Mouse (Mus musculus) ES-Bruce4 (cell line): ENCODE results near the gene Rnaseh1. TPM values are rescaled to one million over a fixed set of nuclear protein-coding genes. Genes with fewer than 3 reads are reported as not detected.

ENCODE experiments used
- H3K27ac ChIP-seq: 2 replicates; pipeline ENCODE4 v1.5.1; 2012; ENCODE audit warnings: low read length, inconsistent platforms; ENCODE audit not compliant: insufficient read depth
- H3K27me3 ChIP-seq: 2 replicates; pipeline ENCODE4 v1.6.1; 2012; ENCODE audit warnings: mild to moderate bottlenecking, low read length, inconsistent platforms; ENCODE audit not compliant: control insufficient read depth, poor library complexity, insufficient read depth, severe bottlenecking
- H3K36me3 ChIP-seq: 2 replicates; pipeline ENCODE4 v1.6.1; 2012; ENCODE audit warnings: inconsistent platforms, mild to moderate bottlenecking, low read length, moderate library complexity; ENCODE audit not compliant: control insufficient read depth, poor library complexity, insufficient read depth, severe bottlenecking
- H3K4me1 ChIP-seq: one replicate; pipeline ENCODE4 v1.8.1; 2011; ENCODE audit warnings: low read length; ENCODE audit not compliant: control insufficient read depth, insufficient read depth
- H3K4me3 ChIP-seq: 2 replicates; pipeline ENCODE4 v1.5.1; 2011; ENCODE audit warnings: low read depth, mild to moderate bottlenecking, low read length
- H3K9ac ChIP-seq: 2 replicates; pipeline ENCODE4 v1.6.1; 2012; ENCODE audit warnings: low read depth, mild to moderate bottlenecking, inconsistent platforms; ENCODE audit not compliant: poor library complexity, severe bottlenecking
- H3K9me3 ChIP-seq: replicated peaks from 2 replicates; pipeline ENCODE4 v1.6.1; 2012; ENCODE audit warnings: mild to moderate bottlenecking, low read length, inconsistent platforms; ENCODE audit not compliant: control insufficient read depth, poor library complexity, insufficient read depth, severe bottlenecking
- CTCF ChIP-seq: IDR thresholded peaks from one replicate; pipeline ENCODE4 v1.8.1; 2011; ENCODE audit warnings: low read depth, low read length
- EP300 ChIP-seq: IDR thresholded peaks from 2 replicates; pipeline ENCODE4 v1.6.1; 2011; ENCODE audit warnings: low read depth, low read length; ENCODE audit not compliant: insufficient read depth
- POLR2A ChIP-seq: IDR thresholded peaks from one replicate; pipeline ENCODE4 v1.8.1; 2011; ENCODE audit warnings: low read length; ENCODE audit not compliant: insufficient read depth
- polyA plus RNA-seq: library from polyadenylated mRNA; stranded (reverse); fragments of >200 nt; gene quantifications from 2 replicates; pipeline ENCODE4 v1.2.4, GENCODE M21; 2011; ENCODE audit warnings: low read depth; ENCODE audit not compliant: missing spikeins, insufficient read depth, insufficient read length

Rnaseh1 gene
- polyA plus RNA-seq, 1 experiment, result 31.1 TPM

DNA sequence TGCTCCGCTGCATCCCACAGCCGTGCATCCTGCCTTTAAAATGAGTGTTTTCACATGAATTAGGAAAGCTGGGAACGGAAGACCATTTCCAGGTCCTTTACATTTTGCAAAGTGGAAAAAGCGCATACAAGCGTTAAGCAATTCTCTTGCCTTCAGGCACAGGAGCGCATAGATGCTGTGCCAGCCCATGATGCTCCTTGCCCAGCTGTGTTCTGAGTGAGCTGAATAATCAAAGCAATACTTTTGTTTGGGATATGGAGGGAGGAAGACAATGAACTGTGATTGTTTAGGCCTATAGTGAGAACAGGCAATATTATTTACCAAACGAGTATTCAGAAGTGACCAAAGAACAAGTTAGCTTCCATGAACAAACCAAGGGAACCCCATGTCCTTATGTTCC, 41.3 kb downstream of the Rnaseh1 start:
- H3K4me1 ChIP-seq, result no peaks in the 10 kb centered on the region
- no peak overlapping the region for H3K27ac ChIP-seq
- no peaks in the 10 kb centered on the region for H3K36me3 ChIP-seq
- H3K4me3 ChIP-seq, result no peak overlapping the region
- H3K27me3 ChIP-seq, result no peaks in the 10 kb centered on the region
- TF ChIP-seq EP300, result no peak
- no peak for TF ChIP-seq CTCF
- TF ChIP-seq POLR2A, result no peak
- no peak overlapping the region for H3K9ac ChIP-seq
- H3K9me3 ChIP-seq, result no peaks in the 10 kb centered on the region

DNA sequence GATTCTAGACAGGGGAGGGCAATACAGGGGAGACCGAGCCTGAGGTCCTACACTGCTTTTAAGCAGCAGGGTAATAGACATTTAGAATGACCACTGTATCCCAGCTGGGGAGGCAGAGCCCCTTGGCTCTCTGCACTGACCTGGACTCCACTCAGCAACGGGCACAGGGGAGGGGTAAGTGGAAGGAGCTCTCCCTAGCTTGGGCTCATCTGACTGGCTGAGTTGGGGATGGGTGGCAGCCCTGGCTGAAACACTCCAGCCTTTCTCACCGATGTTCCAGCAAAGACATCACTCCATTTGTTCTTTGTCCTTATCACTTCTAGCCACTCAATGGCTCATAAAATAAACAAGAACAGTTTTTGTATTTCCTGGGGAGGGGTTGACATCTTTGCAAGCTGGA, 44.3 kb downstream of the Rnaseh1 start:
- Histone ChIP-seq H3K27ac (no peak overlapping the region), H3K9me3 (no peaks in the 10 kb centered on the region), H3K4me3 (no peak overlapping the region), H3K36me3 (no peaks in the 10 kb centered on the region), H3K4me1 (no peaks in the 10 kb centered on the region), H3K9ac (no peak overlapping the region), H3K27me3 (no peaks in the 10 kb centered on the region)
- TF ChIP-seq EP300 (no peak), CTCF (no peak), POLR2A (no peak)

DNA sequence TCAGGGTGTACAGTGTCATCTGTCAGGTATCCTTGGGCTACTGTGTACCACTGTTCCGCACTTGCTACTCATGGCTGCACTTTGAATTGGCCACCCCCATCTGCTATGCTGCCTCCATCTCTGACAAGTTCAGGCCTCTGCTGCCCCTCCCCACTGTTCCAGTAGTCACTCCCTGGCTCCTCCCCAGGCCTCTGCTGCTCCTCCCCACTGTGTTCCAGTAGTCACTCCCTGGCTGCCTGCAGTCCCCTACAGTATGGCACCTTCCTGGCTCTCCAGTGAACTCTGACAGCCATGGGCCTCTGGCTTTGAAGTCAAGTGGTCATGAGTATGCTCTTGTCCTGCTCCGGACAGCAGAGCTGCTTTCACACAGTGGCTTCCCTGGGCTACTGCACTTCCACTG, 44.8 kb downstream of the Rnaseh1 start:
- H3K27ac ChIP-seq, result no peak overlapping the region
- H3K4me3 ChIP-seq, result no peak overlapping the region
- no peaks in the 10 kb centered on the region for H3K36me3 ChIP-seq
- no peak for TF ChIP-seq POLR2A
- H3K9ac ChIP-seq, result no peak overlapping the region
- H3K27me3 ChIP-seq, result no peaks in the 10 kb centered on the region
- no peaks in the 10 kb centered on the region for H3K9me3 ChIP-seq
- H3K4me1 ChIP-seq, result no peaks in the 10 kb centered on the region

DNA sequence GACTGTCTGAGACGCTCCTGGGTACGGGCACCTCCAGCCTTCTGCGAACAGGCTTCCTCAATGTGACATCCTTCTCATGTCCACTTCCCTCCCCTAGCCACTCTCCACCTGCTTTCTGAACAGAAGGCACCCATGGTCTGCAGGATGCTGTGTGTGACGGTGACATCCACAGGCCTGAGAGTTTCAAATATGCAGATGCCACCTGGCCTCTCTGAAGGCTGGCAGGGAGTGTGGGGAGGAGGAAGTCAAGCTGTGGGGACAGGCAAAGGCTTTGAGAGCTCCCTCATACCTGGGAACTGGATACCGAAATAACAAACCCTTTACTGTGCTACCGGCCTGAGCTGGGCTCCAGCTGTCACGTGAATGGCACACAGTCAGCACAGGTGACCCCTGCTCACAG, 45.4 kb downstream of the Rnaseh1 start:
- TF ChIP-seq POLR2A (no peak), EP300 (no peak), CTCF (no peak)
- Histone ChIP-seq H3K9ac (no peak overlapping the region), H3K27me3 (no peaks in the 10 kb centered on the region), H3K9me3 (no peaks in the 10 kb centered on the region), H3K4me1 (no peaks in the 10 kb centered on the region), H3K4me3 (no peak overlapping the region), H3K27ac (no peak overlapping the region), H3K36me3 (no peaks in the 10 kb centered on the region)

DNA sequence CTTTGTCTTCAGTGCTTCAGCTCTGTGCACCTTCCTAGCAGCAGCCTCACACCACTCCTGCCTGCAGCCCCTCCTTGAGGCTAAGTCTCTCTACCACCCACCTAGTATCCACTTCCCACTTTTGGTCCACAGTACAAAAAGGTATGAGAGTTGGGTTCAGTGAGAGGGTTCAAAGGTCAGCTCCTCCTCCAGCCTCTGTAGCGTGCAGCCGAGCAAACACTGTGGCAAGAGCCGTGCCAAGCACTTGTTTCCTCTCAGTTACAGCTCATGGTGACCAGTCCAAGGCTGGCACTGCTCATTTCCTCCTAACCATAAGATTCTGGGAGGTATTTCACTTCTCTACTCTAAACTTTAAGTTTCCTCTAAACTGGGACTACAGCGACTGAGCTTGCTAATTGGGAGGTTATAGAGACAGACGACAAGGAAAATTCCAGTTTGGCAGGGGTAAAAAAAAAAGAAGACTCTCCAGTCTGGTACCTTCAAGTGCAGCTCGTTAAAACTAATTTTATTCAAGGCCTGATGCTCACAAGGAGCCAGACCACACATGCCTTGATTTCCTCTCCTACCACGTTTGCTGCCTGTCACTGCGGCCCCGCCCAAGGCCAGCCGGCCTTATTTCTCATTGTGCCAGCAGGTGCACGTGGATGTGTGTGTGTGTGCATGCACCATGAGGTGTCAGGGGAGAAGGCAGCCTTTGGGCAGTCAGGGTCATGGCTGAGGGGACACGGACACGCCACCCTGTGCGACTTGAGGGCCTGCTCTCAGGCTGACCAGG, 48.6 kb downstream of the Rnaseh1 start:
- H3K9me3 ChIP-seq, result no peaks in the 10 kb centered on the region
- TF ChIP-seq CTCF, result no peak
- no peak for TF ChIP-seq POLR2A
- no peak for TF ChIP-seq EP300
- no peaks in the 10 kb centered on the region for H3K4me1 ChIP-seq
- H3K9ac ChIP-seq, result no peak overlapping the region
- H3K27me3 ChIP-seq, result no peaks in the 10 kb centered on the region
- no peak overlapping the region for H3K27ac ChIP-seq
- H3K36me3 ChIP-seq, result no peaks in the 10 kb centered on the region
- no peak overlapping the region for H3K4me3 ChIP-seq

DNA sequence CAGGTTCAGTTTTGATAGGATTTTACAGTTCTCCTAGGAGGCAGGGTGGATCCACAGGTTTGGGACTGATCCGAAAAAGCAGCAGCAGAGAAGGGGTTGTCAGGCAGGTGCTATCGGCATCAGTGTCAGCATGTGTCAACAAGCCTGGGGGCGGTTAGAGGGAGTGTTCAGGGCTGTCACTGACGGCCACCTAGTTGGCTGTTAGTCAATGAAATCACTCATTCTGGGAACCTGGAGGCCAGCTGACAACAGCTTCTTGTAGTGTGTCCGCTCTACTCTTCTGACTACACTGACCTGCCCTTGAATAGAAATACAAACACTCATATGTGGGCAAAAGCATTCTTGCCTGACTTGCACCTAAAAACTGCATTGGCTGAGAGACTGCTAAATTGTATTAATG, 49.7 kb downstream of the Rnaseh1 start:
- Histone ChIP-seq H3K27me3 (no peaks in the 10 kb centered on the region), H3K27ac (no peak overlapping the region), H3K4me3 (no peak overlapping the region), H3K9me3 (no peaks in the 10 kb centered on the region), H3K9ac (no peak overlapping the region), H3K4me1 (no peaks in the 10 kb centered on the region), H3K36me3 (no peaks in the 10 kb centered on the region)
- TF ChIP-seq CTCF (no peak), POLR2A (no peak), EP300 (no peak)
